Mouse (Mus musculus) B cell, adult 62 days (primary cell): Measurements from ENCODE around the gene Mycs. TPM values are rescaled to one million over a fixed set of nuclear protein-coding genes. Genes with fewer than 3 reads are reported as not detected.

ENCODE experiments used
- total RNA-seq: library from RNA; stranded (reverse); gene quantifications from 4 replicates; pipeline ENCODE4 v1.2.4, GENCODE M21; 2023

Gene Mycs
- total RNA-seq, result not detected in 4 replicates

DNA sequence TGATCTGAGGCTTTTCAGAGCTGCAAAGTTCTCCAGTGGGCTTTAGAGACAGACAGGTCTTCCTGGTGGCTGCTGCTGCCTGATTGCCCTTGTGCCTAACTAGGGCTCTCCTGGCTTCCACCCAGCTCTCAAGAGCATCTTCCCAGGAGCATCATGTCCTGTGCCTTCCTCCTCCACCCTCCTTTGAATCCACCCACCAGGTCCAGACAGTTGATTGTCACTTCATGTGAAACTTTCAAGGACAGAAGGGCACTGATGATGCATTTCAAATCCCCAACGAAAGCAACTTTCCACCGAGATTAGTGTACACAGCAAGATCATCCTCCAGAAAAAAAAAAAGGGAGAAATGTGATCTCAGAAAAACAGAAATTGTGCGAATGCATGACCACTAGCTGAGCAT, at the start of gene Mycs:
Gene Mycs (minus strand): TSS at position 101 of the 400 bp plus-strand sequence.

Other genes with a start within 250 kb of the Mycs start
- gene Btbd35f7, start 199.8 kb upstream of the Mycs start, total RNA-seq, result not detected in 4 replicates